23 mouse cellular contexts compared by ENCODE assay signal in genomic region chr19:22695423-22695822, GRCm38 (mm10).
A peak's percentile ranks its signal among the peaks of the same experiment; 100 is the strongest.
DNase-seq lines count a peak whose midpoint lies in the region; ATAC-seq lines count a peak whose summit lies in the region.
"Had no signal": no experiment of that assay in that cellular context is flagged by ENCODE, and none has a peak within 500 bp of the region (broad histone marks: within the 10 kb centered on the region; RNA-seq: fewer than 3 reads in every experiment).

No protein-coding gene starts in this region.

- H3K4me2 ChIP-seq in hindbrain, embryonic 14.5 days (replicated peaks): no peak overlapping the region
- H3K4me2 ChIP-seq: embryonic facial prominence, embryonic 13.5 days; forebrain, embryonic 13.5 days; hindbrain, embryonic 12.5 days had no signal

- intact Hi-C loops in left cerebral cortex, postnatal 36 days (cut with DNase I): no loop called here
- intact Hi-C loops in left cerebral cortex, postnatal 4 days (cut with DNase I): no loop called here

- no peak overlapping the region for H3K4me3 ChIP-seq in hindbrain, embryonic 14.5 days (replicated peaks; ENCODE audit: low read length)
- H3K4me3 ChIP-seq: embryonic facial prominence, embryonic 13.5 days; forebrain, embryonic 13.5 days; heart, embryonic 10.5 days; hindbrain, embryonic 12.5 days had no signal

- H3K9me3 ChIP-seq in hindbrain, embryonic 14.5 days (ENCODE audit: control insufficient read depth, low read length): no peaks in the 10 kb centered on the region
- H3K9me3 ChIP-seq: embryonic facial prominence, embryonic 13.5 days; forebrain, embryonic 13.5 days; heart, embryonic 10.5 days; hindbrain, embryonic 12.5 days had no signal

- ATAC-seq in hindbrain, embryonic 14.5 days (ENCODE audit: low FRiP score): no peak
- ATAC-seq: forebrain, embryonic 13.5 days; forebrain, postnatal 0 days; hindbrain, postnatal 0 days had no signal

- no peak overlapping the region for H3K27ac ChIP-seq in hindbrain, embryonic 14.5 days
- H3K27ac ChIP-seq: embryonic facial prominence, embryonic 13.5 days; forebrain, embryonic 13.5 days; heart, embryonic 10.5 days; hindbrain, embryonic 12.5 days; hindbrain, postnatal 0 days had no signal

- peak; percentile 14 to 56 for DNase-seq in frontal cortex, adult 2 months (ENCODE audit: extremely low spot score in 1 of 2, low spot score in 1 of 2)
- no peak for DNase-seq in frontal cortex, postnatal 14 days (ENCODE audit: low spot score in 2 of 2)
- DNase-seq in left cerebral cortex, postnatal 36 days (ENCODE audit: low spot score in 2 of 2): peak; percentile 13 to 21
- no peak for DNase-seq in left cerebral cortex, postnatal 4 days
- DNase-seq in testis, postnatal 14 days (ENCODE audit: low spot score): peak; percentile 31
- DNase-seq in testis, postnatal 10 days (ENCODE audit: low spot score): no peak
- DNase-seq in hindbrain, embryonic 14.5 days (ENCODE audit: low spot score): no peak
- DNase-seq: adrenal gland, adult 2 months; adrenal gland, postnatal 25 days; cerebellum, adult 11 months; cerebellum, adult 8-10 months; cerebellum, postnatal 14 days; forebrain, postnatal 0 days; gastrocnemius, postnatal 10 days; heart, adult 18-20 months; heart, postnatal 10 days; heart, postnatal 4 days had no signal

- WGBS in hindbrain, embryonic 14.5 days: 68% methylated on average over 2 of the region's 2 CpGs

- H3K4me1 ChIP-seq in hindbrain, embryonic 14.5 days (replicated peaks; ENCODE audit: control insufficient read depth, insufficient read depth, low read length): no peaks in the 10 kb centered on the region
- H3K4me1 ChIP-seq: heart, embryonic 10.5 days had no signal

- no peaks in the 10 kb centered on the region for H3K36me3 ChIP-seq in hindbrain, embryonic 14.5 days (replicated peaks; ENCODE audit: control insufficient read depth, insufficient read depth)
- H3K36me3 ChIP-seq: embryonic facial prominence, embryonic 13.5 days; heart, embryonic 10.5 days; hindbrain, embryonic 12.5 days had no signal

- H3K27me3 ChIP-seq in hindbrain, embryonic 14.5 days (ENCODE audit: control insufficient read depth, insufficient read depth, low read length): no peaks in the 10 kb centered on the region
- H3K27me3 ChIP-seq: CH12.LX; embryonic facial prominence, embryonic 13.5 days; hindbrain, embryonic 12.5 days had no signal

- H3K9ac ChIP-seq in hindbrain, embryonic 14.5 days: no peak overlapping the region
- H3K9ac ChIP-seq: embryonic facial prominence, embryonic 13.5 days; forebrain, embryonic 13.5 days; forebrain, postnatal 0 days; hindbrain, embryonic 12.5 days had no signal

Comparison
In these comparisons a context has a peak if more than half of its experiments do, and no peak if none do; other contexts are left out.
1. DNase-seq: peak in frontal cortex, adult 2 months (2 of 2), left cerebral cortex, postnatal 36 days (2 of 2) and testis, postnatal 14 days (single experiment); none in frontal cortex, postnatal 14 days (0 of 2), left cerebral cortex, postnatal 4 days (single experiment), testis, postnatal 10 days (single experiment) and hindbrain, embryonic 14.5 days (single experiment).